Mouse (Mus musculus) kidney, adult 9 months (tissue): ENCODE results near the gene Vav2.
A peak's percentile ranks its signal among the peaks of the same experiment; 100 is the strongest.

Experiments
- DNase-seq: peaks from one replicate; pipeline ENCODE4 v3.0.0; 2022

The Vav2 gene

GRCm38 (mm10) chr2:27314269-27314668 is 112.6 kb downstream of the Vav2 start:
- no peak for DNase-seq

- DNase-seq = no peak
These were observed 114.3 kb downstream of the Vav2 start for GRCm38 (mm10) chr2:27312500-27312899.

- DNase-seq = no peak
These were observed 115.2 kb downstream of the Vav2 start for GRCm38 (mm10) chr2:27311606-27312005.

GRCm38 (mm10) chr2:27310908-27311307 is 115.9 kb downstream of the Vav2 start:
- DNase-seq = peak; percentile 50

- DNase-seq = no peak
These were observed 116.6 kb downstream of the Vav2 start for GRCm38 (mm10) chr2:27310221-27310620.

GRCm38 (mm10) chr2:27306628-27307027 is 120.2 kb downstream of the Vav2 start:
- no peak for DNase-seq

- DNase-seq = peak; percentile 92
These were observed 122.1 kb downstream of the Vav2 start for GRCm38 (mm10) chr2:27304741-27305140.

GRCm38 (mm10) chr2:27304074-27304473 is 122.8 kb downstream of the Vav2 start:
- no peak for DNase-seq

GRCm38 (mm10) chr2:27301444-27302111 is 125.3 kb downstream of the Vav2 start:
- DNase-seq = no peak

GRCm38 (mm10) chr2:27300725-27301443 is 125.9 kb downstream of the Vav2 start:
- no peak for DNase-seq

- DNase-seq = no peak
These were observed 130.0 kb downstream of the Vav2 start for GRCm38 (mm10) chr2:27296656-27297406.

- DNase-seq = no peak
These were observed 132.1 kb downstream of the Vav2 start for GRCm38 (mm10) chr2:27294777-27295176.

- DNase-seq = peak; percentile 87
These were observed 137.8 kb downstream of the Vav2 start for GRCm38 (mm10) chr2:27289019-27289418.

GRCm38 (mm10) chr2:27286971-27287710 is 139.7 kb downstream of the Vav2 start:
- no peak for DNase-seq

- DNase-seq = peak; percentile 78
These were observed 142.4 kb downstream of the Vav2 start for GRCm38 (mm10) chr2:27284441-27284840.

- DNase-seq = no peak
These were observed 145.1 kb downstream of the Vav2 start for GRCm38 (mm10) chr2:27281771-27282170.

GRCm38 (mm10) chr2:27280920-27281611 is 145.8 kb downstream of the Vav2 start:
- DNase-seq = peak; percentile 75

GRCm38 (mm10) chr2:27278859-27279258 is 148.0 kb downstream of the Vav2 start:
- no peak for DNase-seq

GRCm38 (mm10) chr2:27268325-27268724 is 158.5 kb downstream of the Vav2 start:
- DNase-seq = no peak

GRCm38 (mm10) chr2:27265819-27266218 is 161.0 kb downstream of the Vav2 start:
- no peak for DNase-seq

- DNase-seq = peak; percentile 67
These were observed 163.8 kb downstream of the Vav2 start for GRCm38 (mm10) chr2:27262984-27263383.

GRCm38 (mm10) chr2:27251434-27251833 is 175.4 kb downstream of the Vav2 start:
- peak; percentile 42 for DNase-seq
